Mouse (Mus musculus): ENCODE measurements around the gene Ggact. TPM values are rescaled to one million over a fixed set of nuclear protein-coding genes. Genes with fewer than 3 reads are reported as not detected.
A peak's percentile ranks its signal among the peaks of the same experiment; 100 is the strongest.

Ggact gene
- polyA plus RNA-seq, 1 experiment from 2014 or later, result 16.1 TPM

GRCm38 (mm10) chr14:122920011-122920410 is 6.5 kb upstream of the Ggact start:
- H3K4me3 ChIP-seq (ENCODE audit: low read length), result no peak overlapping the region
- no peaks in the 10 kb centered on the region for H3K27me3 ChIP-seq (ENCODE audit: control insufficient read depth, insufficient read depth, low read length)
- H3K9me3 ChIP-seq (replicated peaks; ENCODE audit: control insufficient read depth, low read length), result no peaks in the 10 kb centered on the region
- H3K4me2 ChIP-seq (ENCODE audit: low read depth, low read length), result no peak overlapping the region
- H3K36me3 ChIP-seq (ENCODE audit: control insufficient read depth, insufficient read depth), result 0 out of 2 replicates have a peak, but pooled peaks cover 4% of the 10 kb centered on the region
- 67% methylated on average over 5 of the region's 5 CpGs for WGBS
- H3K4me1 ChIP-seq (ENCODE audit: control insufficient read depth, insufficient read depth, low read length), result no peaks in the 10 kb centered on the region
- H3K27ac ChIP-seq (ENCODE audit: low read length), result no peak overlapping the region
- no peak for ATAC-seq (replicated peaks; ENCODE audit: extremely low read depth, insufficient read depth, low FRiP score)
- no peak overlapping the region for H3K9ac ChIP-seq (ENCODE audit: low read length)

DNA sequence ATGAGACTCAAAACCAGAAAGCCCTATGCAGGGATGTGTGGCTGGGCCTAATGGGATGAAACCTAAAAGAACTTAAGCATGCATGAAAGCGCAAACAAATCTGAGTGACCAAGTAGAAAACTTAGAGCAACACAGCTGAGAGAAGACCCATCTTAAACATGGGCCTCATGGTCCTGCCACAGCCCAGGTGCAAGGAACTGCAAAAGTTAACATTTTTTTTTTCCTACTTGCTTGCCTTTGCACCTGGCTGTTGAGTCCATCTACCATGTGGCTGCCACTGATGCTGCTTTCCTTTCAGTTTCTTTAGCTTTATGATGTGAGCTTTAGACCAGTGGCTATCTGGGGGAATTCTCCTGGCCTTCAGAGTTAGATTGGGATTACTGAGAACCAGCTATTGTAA is 4.1 kb upstream of the Ggact start:
- no peak overlapping the region for H3K27ac ChIP-seq (ENCODE audit: low read length)
- H3K9me3 ChIP-seq (replicated peaks; ENCODE audit: control insufficient read depth, low read length), result no peaks in the 10 kb centered on the region
- no peak for ATAC-seq (replicated peaks; ENCODE audit: extremely low read depth, insufficient read depth, low FRiP score)
- H3K4me1 ChIP-seq (ENCODE audit: control insufficient read depth, insufficient read depth, low read length), result no peaks in the 10 kb centered on the region
- no peaks in the 10 kb centered on the region for H3K27me3 ChIP-seq (ENCODE audit: control insufficient read depth, insufficient read depth, low read length)
- WGBS, result 96% methylated on average over 1 of the region's 1 CpGs
- no peak overlapping the region for H3K4me2 ChIP-seq (ENCODE audit: low read depth, low read length)
- no peak overlapping the region for H3K4me3 ChIP-seq (ENCODE audit: low read length)
- no peak overlapping the region for H3K9ac ChIP-seq (ENCODE audit: low read length)
- 0 out of 2 replicates have a peak, but pooled peaks cover 4% of the 10 kb centered on the region for H3K36me3 ChIP-seq (ENCODE audit: control insufficient read depth, insufficient read depth)

DNA sequence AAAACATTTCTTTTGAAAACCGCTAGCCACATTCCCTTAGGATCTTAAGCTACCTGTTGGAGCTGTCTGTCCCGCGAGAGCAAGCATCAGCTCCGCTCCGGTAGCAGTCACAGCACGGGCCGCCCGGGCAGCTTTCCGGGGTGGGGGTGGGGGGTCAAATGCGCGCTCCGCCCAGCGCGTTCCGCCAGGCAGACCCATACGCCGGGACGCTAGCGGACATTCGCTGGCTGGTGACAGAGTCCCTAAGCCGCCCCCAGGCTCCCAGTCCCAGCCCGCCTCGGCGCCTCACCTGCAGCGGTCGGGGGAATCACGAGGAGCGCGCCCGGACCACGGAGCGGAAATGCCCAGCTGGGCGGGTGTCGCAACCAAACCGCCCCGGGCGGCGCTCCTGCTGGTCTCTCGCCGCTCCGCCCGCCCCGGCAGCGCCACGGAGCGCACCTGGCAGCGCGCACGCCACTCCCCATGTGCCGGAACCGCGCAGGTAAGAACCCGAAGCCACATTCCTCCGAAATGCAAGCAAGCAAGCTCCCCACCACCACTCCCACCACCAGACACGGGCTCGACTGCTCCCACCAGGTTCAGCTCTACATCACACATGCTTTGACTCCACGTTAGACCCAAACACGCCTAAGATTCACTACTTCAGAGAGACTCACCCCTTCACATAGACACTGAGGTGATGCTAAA is 602 bp downstream of the Ggact start:
- WGBS, result under 1% methylated on average over 50 of the region's 58 CpGs
- no peaks in the 10 kb centered on the region for H3K36me3 ChIP-seq (ENCODE audit: control insufficient read depth, insufficient read depth)
- H3K4me2 ChIP-seq (ENCODE audit: low read depth, low read length), result peak overlapping the region; percentile 77
- peak; percentile 85 for ATAC-seq (replicated peaks; ENCODE audit: extremely low read depth, insufficient read depth, low FRiP score)
- peak overlapping the region; percentile 84 for H3K4me3 ChIP-seq (ENCODE audit: low read length)
- H3K9ac ChIP-seq (ENCODE audit: low read length), result peak overlapping the region; percentile 83
- peak overlapping the region; percentile 19; the same call in 1 of the 2 replicates for H3K27ac ChIP-seq (ENCODE audit: low read length)
- no peaks in the 10 kb centered on the region for H3K27me3 ChIP-seq (ENCODE audit: control insufficient read depth, insufficient read depth, low read length)
- H3K9me3 ChIP-seq (replicated peaks; ENCODE audit: control insufficient read depth, low read length), result peaks cover 6% of the 10 kb centered on the region; the same call in 1 of the 2 replicates
- H3K4me1 ChIP-seq (ENCODE audit: control insufficient read depth, insufficient read depth, low read length), result peaks cover 5% of the 10 kb centered on the region; the same call in 1 of the 2 replicates

DNA sequence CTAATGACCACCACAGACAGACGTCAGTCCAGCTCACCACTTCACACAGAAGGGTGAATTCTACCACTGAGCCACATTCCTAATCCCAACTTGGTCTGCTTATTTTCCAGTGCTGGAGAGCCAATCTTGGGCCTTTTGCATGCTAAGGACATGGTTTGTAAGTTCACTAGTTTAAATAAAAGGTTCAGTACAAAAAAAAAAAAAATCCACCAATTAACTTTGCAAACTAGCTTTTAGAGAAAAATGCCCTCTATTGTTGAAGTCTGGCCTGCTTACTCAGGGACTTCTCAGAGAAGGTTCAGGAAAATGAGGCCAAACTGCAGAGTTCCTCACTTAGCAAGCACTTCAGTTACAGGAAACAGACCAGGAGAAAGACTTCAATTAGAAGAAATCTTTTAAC is 1.4 kb downstream of the Ggact start:
- no peak for ATAC-seq (replicated peaks; ENCODE audit: extremely low read depth, insufficient read depth, low FRiP score)
- H3K27me3 ChIP-seq (ENCODE audit: control insufficient read depth, insufficient read depth, low read length), result no peaks in the 10 kb centered on the region
- no peak overlapping the region for H3K27ac ChIP-seq (ENCODE audit: low read length)
- H3K9ac ChIP-seq (ENCODE audit: low read length), result peak overlapping the region; percentile 83
- H3K9me3 ChIP-seq (replicated peaks; ENCODE audit: control insufficient read depth, low read length), result peaks cover 6% of the 10 kb centered on the region; the same call in 1 of the 2 replicates
- peaks cover 5% of the 10 kb centered on the region; the same call in 1 of the 2 replicates for H3K4me1 ChIP-seq (ENCODE audit: control insufficient read depth, insufficient read depth, low read length)
- 59% methylated on average over 1 of the region's 1 CpGs for WGBS
- no peaks in the 10 kb centered on the region for H3K36me3 ChIP-seq (ENCODE audit: control insufficient read depth, insufficient read depth)
- H3K4me2 ChIP-seq (ENCODE audit: low read depth, low read length), result peak overlapping the region; percentile 77
- H3K4me3 ChIP-seq (ENCODE audit: low read length), result peak overlapping the region; percentile 84

DNA sequence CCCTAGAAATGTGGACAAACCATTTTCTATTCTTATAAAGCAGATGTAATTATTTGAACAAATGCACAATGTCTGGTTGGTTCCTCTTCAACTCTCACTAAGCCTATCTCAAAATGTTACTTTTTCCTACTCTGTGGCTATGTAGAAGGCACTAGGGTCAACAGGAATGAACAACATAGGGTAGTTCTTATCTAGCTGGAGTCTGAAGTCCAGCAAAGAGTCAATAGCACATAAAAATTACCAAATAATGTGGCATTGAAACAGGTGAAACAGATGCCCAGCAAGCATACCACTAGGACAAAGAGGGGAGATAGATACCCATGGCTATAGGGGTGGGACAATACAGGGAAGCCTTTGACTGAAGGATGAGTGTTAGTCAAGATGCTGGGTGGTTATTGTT is 2.3 kb downstream of the Ggact start:
- Histone ChIP-seq H3K4me2 (ENCODE audit: low read depth, low read length) (no peak overlapping the region), H3K27me3 (ENCODE audit: control insufficient read depth, insufficient read depth, low read length) (no peaks in the 10 kb centered on the region), H3K27ac (ENCODE audit: low read length) (no peak overlapping the region), H3K9ac (ENCODE audit: low read length) (no peak overlapping the region), H3K36me3 (ENCODE audit: control insufficient read depth, insufficient read depth) (no peaks in the 10 kb centered on the region), H3K9me3 (replicated peaks; ENCODE audit: control insufficient read depth, low read length) (peaks cover 6% of the 10 kb centered on the region; the same call in 1 of the 2 replicates), H3K4me3 (ENCODE audit: low read length) (no peak overlapping the region), H3K4me1 (ENCODE audit: control insufficient read depth, insufficient read depth, low read length) (peaks cover 5% of the 10 kb centered on the region; the same call in 1 of the 2 replicates)
- no peak for ATAC-seq (replicated peaks; ENCODE audit: extremely low read depth, insufficient read depth, low FRiP score)

GRCm38 (mm10) chr14:122909368-122910091 is 4.0 kb downstream of the Ggact start:
- H3K27me3 ChIP-seq (ENCODE audit: control insufficient read depth, insufficient read depth, low read length), result no peaks in the 10 kb centered on the region
- H3K9ac ChIP-seq (ENCODE audit: low read length), result no peak overlapping the region
- peaks cover 5% of the 10 kb centered on the region; the same call in 1 of the 2 replicates for H3K4me1 ChIP-seq (ENCODE audit: control insufficient read depth, insufficient read depth, low read length)
- no peaks in the 10 kb centered on the region for H3K36me3 ChIP-seq (ENCODE audit: control insufficient read depth, insufficient read depth)
- H3K4me2 ChIP-seq (ENCODE audit: low read depth, low read length), result no peak overlapping the region
- H3K9me3 ChIP-seq (replicated peaks; ENCODE audit: control insufficient read depth, low read length), result peaks cover 6% of the 10 kb centered on the region; the same call in 1 of the 2 replicates
- 72% methylated on average over 5 of the region's 5 CpGs for WGBS
- ATAC-seq (replicated peaks; ENCODE audit: extremely low read depth, insufficient read depth, low FRiP score), result no peak
- no peak overlapping the region for H3K27ac ChIP-seq (ENCODE audit: low read length)
- H3K4me3 ChIP-seq (ENCODE audit: low read length), result no peak overlapping the region

GRCm38 (mm10) chr14:122908075-122908474 is 5.5 kb downstream of the Ggact start:
- H3K36me3 ChIP-seq (ENCODE audit: control insufficient read depth, insufficient read depth), result no peaks in the 10 kb centered on the region
- H3K9me3 ChIP-seq (replicated peaks; ENCODE audit: control insufficient read depth, low read length), result peaks cover 6% of the 10 kb centered on the region; the same call in 1 of the 2 replicates
- H3K9ac ChIP-seq (ENCODE audit: low read length), result no peak overlapping the region
- H3K27me3 ChIP-seq (ENCODE audit: control insufficient read depth, insufficient read depth, low read length), result no peaks in the 10 kb centered on the region
- WGBS, result 88% methylated on average over 4 of the region's 4 CpGs
- H3K4me1 ChIP-seq (ENCODE audit: control insufficient read depth, insufficient read depth, low read length), result peaks cover 11% of the 10 kb centered on the region
- no peak overlapping the region for H3K27ac ChIP-seq (ENCODE audit: low read length)
- no peak overlapping the region for H3K4me3 ChIP-seq (ENCODE audit: low read length)
- no peak for ATAC-seq (replicated peaks; ENCODE audit: extremely low read depth, insufficient read depth, low FRiP score)
- no peak overlapping the region for H3K4me2 ChIP-seq (ENCODE audit: low read depth, low read length)

GRCm38 (mm10) chr14:122905007-122905406 is 8.6 kb downstream of the Ggact start:
- H3K4me3 ChIP-seq (ENCODE audit: low read length), result no peak overlapping the region
- no peak for ATAC-seq (replicated peaks; ENCODE audit: extremely low read depth, insufficient read depth, low FRiP score)
- H3K9me3 ChIP-seq (replicated peaks; ENCODE audit: control insufficient read depth, low read length), result peaks cover 6% of the 10 kb centered on the region; the same call in 1 of the 2 replicates
- no peaks in the 10 kb centered on the region for H3K27me3 ChIP-seq (ENCODE audit: control insufficient read depth, insufficient read depth, low read length)
- H3K27ac ChIP-seq (ENCODE audit: low read length), result no peak overlapping the region
- peaks cover 16% of the 10 kb centered on the region for H3K4me1 ChIP-seq (ENCODE audit: control insufficient read depth, insufficient read depth, low read length)
- H3K36me3 ChIP-seq (ENCODE audit: control insufficient read depth, insufficient read depth), result no peaks in the 10 kb centered on the region
- WGBS, result 93% methylated on average over 1 of the region's 1 CpGs
- no peak overlapping the region for H3K4me2 ChIP-seq (ENCODE audit: low read depth, low read length)
- no peak overlapping the region for H3K9ac ChIP-seq (ENCODE audit: low read length)

DNA sequence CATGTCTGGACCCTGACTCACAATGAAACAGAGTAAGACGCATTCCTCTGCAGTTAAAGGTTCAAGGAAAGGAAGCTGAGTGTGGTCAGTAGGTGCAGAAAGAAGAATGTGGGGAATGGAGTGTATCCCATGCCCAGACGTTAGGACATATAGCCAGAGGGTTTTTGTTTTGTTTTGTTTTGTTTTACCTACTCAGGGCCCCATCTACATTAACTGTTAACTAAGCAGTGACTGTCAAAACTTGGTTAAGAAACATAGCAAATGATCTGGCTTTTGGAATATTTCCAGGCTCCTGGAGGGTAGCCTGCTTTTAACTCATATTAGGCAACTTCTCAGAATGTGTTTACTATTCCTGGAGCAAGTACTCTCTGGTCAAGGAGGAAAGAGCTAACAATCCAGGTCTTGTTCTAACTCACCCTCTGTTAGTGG is 9.6 kb downstream of the Ggact start:
- no peaks in the 10 kb centered on the region for H3K27me3 ChIP-seq (ENCODE audit: control insufficient read depth, insufficient read depth, low read length)
- H3K9ac ChIP-seq (ENCODE audit: low read length), result no peak overlapping the region
- peaks cover 6% of the 10 kb centered on the region; the same call in 1 of the 2 replicates for H3K9me3 ChIP-seq (replicated peaks; ENCODE audit: control insufficient read depth, low read length)
- ATAC-seq (replicated peaks; ENCODE audit: extremely low read depth, insufficient read depth, low FRiP score), result no peak
- no peaks in the 10 kb centered on the region for H3K36me3 ChIP-seq (ENCODE audit: control insufficient read depth, insufficient read depth)
- no peak overlapping the region for H3K27ac ChIP-seq (ENCODE audit: low read length)
- no peak overlapping the region for H3K4me2 ChIP-seq (ENCODE audit: low read depth, low read length)
- WGBS, result 64% methylated on average over 2 of the region's 2 CpGs
- H3K4me3 ChIP-seq (ENCODE audit: low read length), result no peak overlapping the region
- peaks cover 16% of the 10 kb centered on the region for H3K4me1 ChIP-seq (ENCODE audit: control insufficient read depth, insufficient read depth, low read length)

Data from heart, embryonic 16.5 days (tissue).